Mouse (Mus musculus): ENCODE data around the gene Pdia4. TPM values are rescaled to one million over a fixed set of nuclear protein-coding genes. Genes with fewer than 3 reads are reported as not detected.
"Not testable (repeated sequence)": the region's sequence is repeated elsewhere in the genome, so short reads cannot be mapped to it uniquely, and the experiment has no call there.

Pdia4 gene
- polyA plus RNA-seq, 1 experiment from 2014 or later, result 117 TPM

DNA sequence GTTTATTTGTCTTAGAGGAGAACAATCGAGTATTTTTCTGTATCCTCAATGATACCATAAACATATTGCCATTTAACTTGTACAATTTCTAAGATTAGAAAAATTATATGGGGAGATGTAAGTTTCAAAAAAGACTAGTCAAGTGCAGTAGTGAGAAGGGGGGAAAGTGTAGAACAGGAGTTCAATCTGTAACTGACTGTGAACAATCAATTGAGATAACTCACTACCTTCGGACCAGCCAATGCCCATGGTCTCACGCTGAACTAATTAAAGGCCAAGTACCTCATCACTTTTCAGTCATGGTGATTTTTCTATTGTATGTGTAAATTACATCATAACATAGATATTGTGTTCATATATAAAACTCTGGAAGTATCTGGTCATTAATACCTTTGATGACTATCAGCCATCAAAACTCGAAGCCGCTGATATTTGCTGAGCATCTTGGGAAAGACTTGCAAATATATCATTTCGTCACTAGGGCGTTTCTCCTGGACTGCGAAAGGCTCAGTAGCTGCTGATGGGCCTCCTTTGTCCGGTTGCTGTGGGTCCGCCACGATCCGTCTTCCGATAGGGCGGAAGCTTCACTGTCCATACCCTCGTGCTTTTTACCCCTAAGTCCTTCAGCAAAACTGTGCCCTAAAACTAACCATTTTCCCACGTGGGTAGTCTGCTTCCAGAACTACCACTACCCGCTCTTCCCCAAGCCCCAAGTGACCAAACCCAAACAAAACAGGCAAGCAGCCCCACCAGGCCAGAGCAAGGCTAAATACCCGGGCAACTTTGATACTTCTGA is 25.1 kb downstream of the Pdia4 start:
- Histone ChIP-seq H3K9me3 (replicated peaks) (no peaks in the 10 kb centered on the region), H3K4me1 (replicated peaks) (peaks cover 31% of the 10 kb centered on the region), H3K4me2 (peak overlapping the region; percentile 70), H3K27me3 (no peaks in the 10 kb centered on the region), H3K27ac (peak overlapping the region; percentile 83), H3K36me3 (no peaks in the 10 kb centered on the region), H3K4me3 (replicated peaks) (peak overlapping the region; percentile 60), H3K9ac (peak overlapping the region; percentile 79)
- DNase-seq, result peak; percentile 72
- ATAC-seq (ENCODE audit: low read depth), result peak; percentile 87
- 1% methylated on average over 18 of the region's 18 CpGs for WGBS (ENCODE audit: insufficient replicate concordance)

DNA sequence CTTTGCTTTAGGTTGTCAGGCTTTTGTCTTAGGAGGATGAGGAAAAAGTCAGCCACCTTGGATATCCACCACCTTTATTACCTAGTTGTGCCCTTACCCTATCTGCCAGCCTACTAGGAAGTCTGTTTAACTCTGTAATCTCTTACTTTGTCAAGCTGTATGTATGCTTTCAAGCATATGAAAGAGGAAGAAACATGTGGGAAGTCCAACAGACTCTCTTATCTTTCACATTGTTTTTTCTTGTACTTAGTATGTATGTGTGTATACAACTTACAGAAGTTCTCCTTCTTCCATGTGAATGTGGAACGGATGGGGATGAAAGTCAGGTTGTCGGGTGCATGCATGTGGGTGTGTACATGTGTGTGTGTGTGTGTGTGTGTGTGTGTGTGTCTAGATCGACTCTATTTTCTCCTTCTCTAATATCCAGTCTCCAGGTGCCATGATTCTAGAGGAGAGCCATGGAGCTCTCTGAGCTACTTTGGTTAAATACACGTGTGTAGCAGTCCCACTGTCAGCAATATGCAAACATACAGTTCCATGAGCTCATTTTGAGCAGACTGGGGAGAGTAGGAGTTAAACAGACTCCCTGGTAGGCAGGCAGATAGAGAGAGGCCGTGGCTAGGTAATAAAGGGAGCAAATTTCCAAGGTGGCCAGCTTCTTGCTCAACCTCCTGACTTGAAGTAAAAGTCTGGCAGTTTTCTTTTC is 28.4 kb downstream of the Pdia4 start:
- H3K9me3 ChIP-seq (replicated peaks), result no peaks in the 10 kb centered on the region
- WGBS (ENCODE audit: insufficient replicate concordance), result 53% methylated on average over 5 of the region's 5 CpGs
- peak overlapping the region; percentile 11; the same call in 1 of the 2 replicates for H3K9ac ChIP-seq
- no peak overlapping the region for H3K4me2 ChIP-seq
- ATAC-seq (ENCODE audit: low read depth), result no peak
- peaks cover 26% of the 10 kb centered on the region for H3K4me1 ChIP-seq (replicated peaks)
- no peak overlapping the region for H3K4me3 ChIP-seq (replicated peaks)
- H3K27ac ChIP-seq, result no peak overlapping the region
- H3K27me3 ChIP-seq, result no peaks in the 10 kb centered on the region
- H3K36me3 ChIP-seq, result no peaks in the 10 kb centered on the region
- no peak for DNase-seq

DNA sequence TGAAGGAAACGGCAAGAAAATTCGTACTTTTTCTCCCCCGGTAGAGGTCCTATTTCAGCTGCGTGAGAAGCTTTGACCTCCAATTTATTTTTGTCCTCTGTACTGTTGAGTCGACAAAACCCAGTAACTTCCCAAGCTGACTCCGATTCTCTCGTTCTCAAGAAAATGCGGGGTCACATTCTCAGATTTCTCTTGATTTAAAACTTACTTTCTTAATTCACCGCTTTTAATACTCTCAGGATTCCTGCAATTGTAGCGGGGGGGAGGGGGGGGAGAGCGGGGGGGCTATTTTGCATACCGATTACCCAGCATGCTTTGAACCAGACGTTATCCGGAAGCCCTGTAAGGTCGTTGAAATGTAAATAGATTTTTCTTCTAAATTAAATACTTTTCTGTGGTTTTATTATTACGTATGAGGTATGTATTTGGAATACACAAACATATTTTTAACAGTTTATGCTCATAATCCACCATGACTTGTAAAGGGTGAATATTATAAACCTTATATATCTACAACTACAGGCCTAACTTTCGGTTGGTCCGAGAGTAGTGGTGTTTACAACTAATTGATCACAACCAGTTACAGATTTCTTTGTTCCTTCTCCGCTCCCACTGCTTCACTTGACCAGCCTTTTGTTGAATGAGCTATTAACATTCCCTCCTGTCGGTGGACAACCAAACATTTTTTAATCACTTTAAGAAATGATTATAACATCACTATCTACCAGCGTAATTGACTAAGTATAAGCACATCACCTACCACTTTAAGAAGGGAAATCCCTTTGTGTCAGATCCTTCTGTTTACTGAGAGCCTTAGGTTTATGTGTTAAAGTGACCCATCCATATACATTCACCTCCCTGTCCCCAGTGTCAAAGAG is 31.9 kb downstream of the Pdia4 start:
- H3K36me3 ChIP-seq, result no peaks in the 10 kb centered on the region
- peak overlapping the region; percentile 72 for H3K9ac ChIP-seq
- ATAC-seq (ENCODE audit: low read depth) (no peak; the same call in 1 of the 2 replicates), DNase-seq (peak; percentile 42)
- peaks cover 31% of the 10 kb centered on the region for H3K4me1 ChIP-seq (replicated peaks)
- H3K9me3 ChIP-seq (replicated peaks), result no peaks in the 10 kb centered on the region
- H3K4me2 ChIP-seq, result peak overlapping the region; percentile 63
- H3K4me3 ChIP-seq (replicated peaks), result peak overlapping the region; percentile 64
- WGBS (ENCODE audit: insufficient replicate concordance), result under 1% methylated on average over 21 of the region's 21 CpGs
- peak overlapping the region; percentile 79 for H3K27ac ChIP-seq
- no peaks in the 10 kb centered on the region for H3K27me3 ChIP-seq

DNA sequence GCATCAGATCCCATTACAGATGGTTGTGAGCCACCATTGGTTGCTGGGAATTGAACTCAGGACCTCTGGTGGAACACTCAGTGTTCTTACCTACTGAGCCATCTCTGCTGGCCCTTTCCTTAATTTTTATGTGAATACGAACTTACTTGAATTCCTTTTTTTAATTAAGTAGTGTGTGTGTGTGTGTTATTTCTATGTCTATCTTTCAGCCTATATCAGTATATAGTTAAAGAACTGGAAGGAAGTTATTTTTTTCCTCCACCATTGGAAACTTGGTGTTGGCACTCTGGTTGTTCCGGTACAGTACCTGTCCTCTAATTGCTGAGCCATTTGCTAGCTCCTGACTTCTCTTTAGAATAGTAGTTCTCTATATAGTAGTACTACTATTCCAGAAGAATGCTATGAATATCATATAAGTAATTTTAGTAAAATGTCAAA is 32.6 kb downstream of the Pdia4 start:
- Histone ChIP-seq H3K27me3 (no peaks in the 10 kb centered on the region), H3K9me3 (replicated peaks) (no peaks in the 10 kb centered on the region), H3K36me3 (no peaks in the 10 kb centered on the region), H3K4me3 (replicated peaks) (peak overlapping the region; percentile 64), H3K27ac (peak overlapping the region; percentile 79), H3K4me1 (replicated peaks) (peaks cover 31% of the 10 kb centered on the region), H3K9ac (peak overlapping the region; percentile 72), H3K4me2 (peak overlapping the region; percentile 63)
- 8% methylated on average over 2 of the region's 2 CpGs for WGBS (ENCODE audit: insufficient replicate concordance)
- peak; percentile 55 for ATAC-seq (ENCODE audit: low read depth)
- DNase-seq, result peak; percentile 52

DNA sequence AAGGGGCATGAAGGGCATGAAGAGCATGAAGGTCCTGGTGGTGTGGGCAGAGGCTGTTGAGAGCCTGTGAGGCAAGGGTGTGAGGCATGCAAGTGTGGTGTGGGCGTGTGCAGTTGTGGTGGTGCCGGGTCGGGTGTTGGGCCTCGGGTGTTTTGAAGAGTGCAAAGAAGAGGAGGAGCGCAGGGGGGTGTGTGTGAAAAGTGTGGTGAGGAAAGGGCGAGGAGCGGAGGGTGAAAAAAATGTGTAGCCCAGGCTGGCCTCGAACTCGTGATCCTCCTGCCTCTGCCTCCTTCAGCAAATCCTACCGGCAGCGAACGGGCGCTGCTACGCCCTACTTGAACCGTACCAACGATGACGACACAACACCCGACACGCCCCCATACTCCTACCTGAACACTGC is 41.5 kb downstream of the Pdia4 start:
- not testable (repeated sequence) for H3K27ac ChIP-seq; H3K36me3 ChIP-seq; H3K9me3 ChIP-seq (replicated peaks); H3K27me3 ChIP-seq; H3K4me1 ChIP-seq (replicated peaks); H3K9ac ChIP-seq
- WGBS (ENCODE audit: insufficient replicate concordance), result 43% methylated on average over 9 of the region's 19 CpGs
- peak; percentile 50; the same call in 1 of the 2 replicates for ATAC-seq (ENCODE audit: low read depth)
- Histone ChIP-seq H3K4me2 (peak overlapping the region; percentile 43), H3K4me3 (replicated peaks) (0 out of 2 replicates have a peak overlapping the region, but pooled peaks have one; percentile 10)
- peak; percentile 39 for DNase-seq

DNA sequence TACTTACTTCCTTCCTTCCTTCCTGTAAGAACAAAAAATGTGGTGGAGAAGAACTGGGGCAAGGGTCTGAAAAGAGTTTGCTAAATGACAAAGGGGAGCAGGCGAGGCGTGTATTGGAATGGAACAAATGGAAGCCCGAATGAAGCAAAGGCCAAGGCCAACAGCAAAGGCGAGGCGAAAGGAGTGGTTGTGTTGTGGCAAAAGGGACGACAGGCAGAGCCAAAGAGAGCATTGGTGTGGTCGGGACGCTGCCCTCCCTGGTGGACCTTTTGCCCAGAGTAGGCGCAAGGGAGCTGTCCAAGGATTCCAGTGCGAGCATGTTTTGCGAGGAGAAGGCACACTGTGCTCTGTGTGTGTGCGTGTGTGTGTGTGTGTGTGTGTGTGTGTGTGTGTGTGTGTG is 42.1 kb downstream of the Pdia4 start:
- ATAC-seq (ENCODE audit: low read depth); H3K4me1 ChIP-seq (replicated peaks); H3K9ac ChIP-seq; H3K4me2 ChIP-seq; H3K27me3 ChIP-seq; H3K27ac ChIP-seq; DNase-seq; H3K36me3 ChIP-seq; H3K4me3 ChIP-seq (replicated peaks); H3K9me3 ChIP-seq (replicated peaks): not testable (repeated sequence)
- 76% methylated on average over 12 of the region's 12 CpGs for WGBS (ENCODE audit: insufficient replicate concordance)

DNA sequence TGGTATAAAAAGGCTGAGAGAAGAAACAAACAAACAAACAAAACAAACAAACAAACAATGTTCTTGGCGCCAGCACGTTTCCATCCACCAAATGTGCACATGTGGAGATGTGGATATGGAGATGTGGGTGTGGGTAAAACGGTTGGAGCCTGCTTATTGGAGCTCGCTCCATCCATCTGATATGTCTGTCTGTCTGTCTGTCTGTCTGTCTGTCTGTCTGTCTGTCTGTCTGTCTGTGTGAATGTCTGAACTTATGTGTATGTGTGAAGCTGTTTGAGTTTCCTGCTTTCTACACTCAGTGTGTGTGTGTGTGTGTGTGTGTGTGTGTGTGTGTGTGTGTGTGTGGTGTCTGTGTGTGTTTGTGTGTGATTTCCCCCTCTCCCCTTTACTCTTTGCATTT is 43.4 kb downstream of the Pdia4 start:
- not testable (repeated sequence) for H3K27ac ChIP-seq; H3K4me3 ChIP-seq (replicated peaks); H3K36me3 ChIP-seq; H3K27me3 ChIP-seq; ATAC-seq (ENCODE audit: low read depth); H3K4me2 ChIP-seq; H3K9ac ChIP-seq; H3K9me3 ChIP-seq (replicated peaks); H3K4me1 ChIP-seq (replicated peaks); DNase-seq
- WGBS (ENCODE audit: insufficient replicate concordance), result 65% methylated on average over 4 of the region's 4 CpGs

DNA sequence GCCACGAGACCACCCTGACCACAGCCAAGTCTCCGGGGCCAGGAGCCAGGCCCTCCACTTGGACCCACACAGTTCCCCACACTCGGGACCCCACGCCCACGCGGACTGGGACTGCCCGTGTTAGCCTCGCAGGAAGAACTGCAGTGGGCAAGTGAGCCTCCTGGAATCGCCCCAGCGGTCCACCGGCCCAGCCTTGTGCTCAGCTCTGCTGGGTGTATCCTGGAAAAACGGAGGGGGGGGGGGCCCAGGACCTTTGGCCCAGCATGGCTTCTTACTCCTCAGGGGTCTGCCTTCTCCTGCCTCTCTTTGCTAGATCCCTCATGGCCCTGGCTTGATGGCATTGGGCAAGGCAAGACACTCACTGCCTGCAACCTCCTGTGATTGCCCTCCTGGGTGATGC is 44.7 kb downstream of the Pdia4 start:
- not testable (repeated sequence) for H3K27ac ChIP-seq; H3K27me3 ChIP-seq; H3K4me3 ChIP-seq (replicated peaks); H3K36me3 ChIP-seq; H3K9ac ChIP-seq; H3K4me1 ChIP-seq (replicated peaks); ATAC-seq (ENCODE audit: low read depth); H3K4me2 ChIP-seq; H3K9me3 ChIP-seq (replicated peaks); DNase-seq
- WGBS (ENCODE audit: insufficient replicate concordance), result 84% methylated on average over 4 of the region's 12 CpGs

DNA sequence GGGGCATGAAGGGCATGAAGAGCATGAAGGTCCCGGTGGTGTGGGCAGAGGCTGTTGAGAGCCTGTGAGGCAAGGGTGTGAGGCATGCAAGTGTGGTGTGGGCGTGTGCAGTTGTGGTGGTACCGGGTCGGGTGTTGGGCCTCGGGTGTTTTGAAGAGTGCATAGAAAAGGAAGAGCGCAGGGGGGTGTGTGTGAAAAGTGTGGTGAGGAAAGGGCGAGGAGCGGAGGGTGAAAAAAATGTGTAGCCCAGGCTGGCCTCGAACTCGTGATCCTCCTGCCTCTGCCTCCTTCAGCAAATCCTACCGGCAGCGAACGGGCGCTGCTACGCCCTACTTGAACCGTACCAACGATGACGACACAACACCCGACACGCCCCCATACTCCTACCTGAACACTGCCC is 45.9 kb downstream of the Pdia4 start:
- not testable (repeated sequence) for H3K4me2 ChIP-seq; H3K27ac ChIP-seq; H3K9me3 ChIP-seq (replicated peaks); H3K27me3 ChIP-seq; ATAC-seq (ENCODE audit: low read depth); H3K4me3 ChIP-seq (replicated peaks); H3K36me3 ChIP-seq; H3K4me1 ChIP-seq (replicated peaks); H3K9ac ChIP-seq; DNase-seq
- 32% methylated on average over 7 of the region's 20 CpGs for WGBS (ENCODE audit: insufficient replicate concordance)

DNA sequence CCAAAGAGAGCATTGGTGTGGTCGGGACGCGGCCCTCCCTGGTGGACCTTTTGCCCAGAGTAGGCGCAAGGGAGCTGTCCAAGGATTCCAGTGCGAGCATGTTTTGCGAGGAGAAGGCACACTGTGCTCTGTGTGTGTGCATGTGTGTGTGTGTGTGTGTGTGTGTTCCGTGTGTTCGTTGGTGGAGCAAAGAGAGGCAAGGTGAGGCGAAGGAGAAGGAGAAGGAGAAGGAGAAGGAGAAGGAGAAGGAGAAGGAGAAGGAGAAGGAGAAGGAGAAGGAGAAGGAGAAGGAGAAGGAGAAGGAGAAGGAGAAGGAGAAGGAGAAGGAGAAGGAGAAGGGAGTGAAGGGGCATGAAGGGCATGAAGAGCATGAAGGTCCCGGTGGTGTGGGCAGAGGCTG is 50.5 kb downstream of the Pdia4 start:
- not testable (repeated sequence) for ATAC-seq (ENCODE audit: low read depth); H3K27me3 ChIP-seq; H3K9me3 ChIP-seq (replicated peaks); H3K9ac ChIP-seq; H3K4me3 ChIP-seq (replicated peaks); H3K4me1 ChIP-seq (replicated peaks); H3K4me2 ChIP-seq; H3K36me3 ChIP-seq; H3K27ac ChIP-seq; DNase-seq
- WGBS (ENCODE audit: insufficient replicate concordance), result 69% methylated on average over 9 of the region's 10 CpGs

DNA sequence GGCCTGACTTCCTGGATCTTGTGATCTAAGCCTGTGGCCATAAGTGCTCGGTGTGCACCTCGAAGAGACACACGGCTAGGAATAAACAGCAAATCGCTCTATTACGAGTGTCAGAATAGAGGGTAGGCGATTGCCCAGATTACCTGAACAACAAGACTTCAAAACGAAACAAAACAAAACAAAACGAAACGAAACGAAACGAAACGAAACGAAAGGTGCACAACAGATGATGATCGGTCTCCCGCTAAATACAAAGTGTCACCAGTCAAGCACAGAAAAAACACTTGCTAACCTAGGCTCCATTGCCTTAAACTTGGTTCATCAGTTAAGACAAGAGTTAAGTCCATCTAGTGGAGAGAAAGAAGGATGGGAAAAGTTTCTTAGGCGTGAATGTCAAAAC is 53.8 kb downstream of the Pdia4 start:
- H3K27ac ChIP-seq; ATAC-seq (ENCODE audit: low read depth); H3K4me1 ChIP-seq (replicated peaks); H3K9me3 ChIP-seq (replicated peaks); H3K4me3 ChIP-seq (replicated peaks); H3K9ac ChIP-seq; H3K27me3 ChIP-seq; DNase-seq; H3K36me3 ChIP-seq; H3K4me2 ChIP-seq: not testable (repeated sequence)
- 66% methylated on average over 14 of the region's 16 CpGs for WGBS (ENCODE audit: insufficient replicate concordance)
